Mouse (Mus musculus) spleen, embryonic (tissue): Measurements from ENCODE around the gene Hoxc10.

Source experiments
- CTCF ChIA-PET: fragments of 350-600 bp; sonication (Branson Sonifier 250); formaldehyde crosslinking; loops from one replicate; lab custom pipeline; 2022; lab: Charles Lee

Hoxc10 gene

DNA sequence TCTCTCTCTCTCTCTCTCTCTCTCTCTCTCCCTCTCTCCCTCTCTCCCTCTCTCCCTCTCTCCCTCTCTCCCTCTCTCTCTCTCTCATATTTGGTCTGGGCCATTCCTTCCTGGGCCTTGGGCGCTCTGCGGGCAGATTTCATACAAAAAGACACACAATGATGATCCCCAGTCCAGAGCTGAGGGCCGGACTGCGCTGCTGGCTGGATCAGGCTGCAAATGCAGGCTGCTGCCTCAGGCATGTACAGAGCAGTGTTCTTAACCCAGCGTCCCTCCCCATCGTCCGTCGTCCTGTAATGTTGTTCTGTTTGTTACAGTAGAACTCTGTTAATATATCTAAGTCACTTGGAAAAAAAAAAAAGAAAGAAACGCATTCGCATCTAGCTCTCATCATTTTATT is 17.9 kb downstream of the Hoxc10 start:
- CTCF ChIA-PET, result no interaction called here

DNA sequence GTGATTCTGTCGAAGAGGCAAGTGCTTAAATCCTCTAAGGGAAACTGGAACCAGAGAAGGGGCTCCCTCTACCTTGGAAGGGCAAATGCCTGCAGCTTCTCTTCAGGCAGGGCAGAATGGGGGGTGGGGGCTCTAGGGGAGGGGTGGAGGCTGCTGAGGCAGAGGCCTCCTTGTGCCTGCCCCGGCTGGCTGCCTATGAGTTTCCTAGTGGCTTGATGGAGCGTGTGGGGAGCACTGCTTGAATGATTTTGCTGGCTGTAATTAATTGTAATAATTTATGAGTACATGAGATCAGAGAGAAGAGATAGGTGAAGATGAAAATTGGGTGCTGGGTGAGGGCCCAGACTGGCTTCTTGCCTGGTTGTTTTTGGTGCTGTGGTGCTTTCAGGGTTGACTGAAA is 18.3 kb downstream of the Hoxc10 start:
- CTCF ChIA-PET, result interaction anchor here (0.5 kb wide), 1 partner anchor 33 kb away, joined by 3 read pairs; no protein-coding TSS in a partner anchor

DNA sequence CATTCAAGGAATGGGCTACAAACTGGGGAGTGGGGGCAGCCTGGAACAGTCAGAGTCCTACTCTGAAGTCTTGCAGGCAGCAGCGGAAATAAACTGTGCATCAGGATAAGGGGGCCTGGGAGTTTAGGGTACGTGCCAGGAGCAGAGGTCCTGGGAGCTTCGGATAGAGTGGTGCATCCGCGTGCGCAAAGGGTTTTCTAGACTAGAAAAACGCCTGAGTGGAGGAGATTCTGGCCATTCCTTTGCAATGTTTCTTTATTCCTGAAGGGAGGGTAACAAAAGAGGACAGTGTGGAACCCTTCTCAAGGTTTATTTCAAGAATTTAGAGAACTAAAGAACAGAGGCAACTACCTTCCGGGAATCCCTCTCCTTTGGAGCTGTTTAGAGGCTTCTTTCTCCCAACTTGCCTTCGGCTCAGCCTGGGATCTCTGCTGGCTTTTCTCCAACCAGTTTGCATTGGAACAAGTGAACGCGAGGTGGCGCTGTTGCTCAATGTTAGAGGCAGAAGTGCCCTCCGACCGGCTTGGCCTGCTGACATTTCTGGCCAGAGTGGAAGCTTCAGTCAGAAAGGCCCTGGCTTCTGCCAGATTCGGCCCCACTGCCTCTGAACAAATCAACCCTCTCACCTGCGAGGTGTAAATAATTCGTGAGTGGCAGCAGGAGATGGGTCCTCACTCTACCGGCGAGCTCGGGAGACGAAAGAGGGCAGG is 20.7 kb downstream of the Hoxc10 start:
- CTCF ChIA-PET, result interaction anchor here (0.6 to 1.3 kb wide), 6 partner anchors 15 to 469 kb away, joined by 3 to 4 read pairs (median 4); no protein-coding TSS in a partner anchor

DNA sequence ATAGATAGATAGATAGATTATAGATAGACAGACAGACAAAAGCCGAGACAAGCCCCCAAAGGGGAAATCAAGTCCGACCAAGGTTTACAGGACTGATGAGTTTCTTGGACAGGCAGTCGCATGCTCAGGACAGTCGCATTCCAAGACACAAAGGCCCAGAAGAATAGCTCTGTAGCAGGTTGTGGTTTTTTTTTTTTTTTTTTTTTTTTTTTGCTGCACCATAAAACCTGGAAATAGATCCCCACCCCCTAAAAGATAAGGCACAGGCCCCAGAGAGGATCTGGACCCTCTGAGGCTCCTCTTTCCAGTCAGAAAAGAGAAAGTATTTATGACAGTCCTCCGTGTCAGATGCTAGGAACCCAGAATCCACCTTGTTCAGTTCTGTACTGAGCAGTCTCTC is 21.5 kb downstream of the Hoxc10 start:
- CTCF ChIA-PET, result interaction anchor here (0.6 to 0.9 kb wide), 4 partner anchors 26 to 761 kb away, joined by 4 to 8 read pairs (median 4); no protein-coding TSS in a partner anchor

DNA sequence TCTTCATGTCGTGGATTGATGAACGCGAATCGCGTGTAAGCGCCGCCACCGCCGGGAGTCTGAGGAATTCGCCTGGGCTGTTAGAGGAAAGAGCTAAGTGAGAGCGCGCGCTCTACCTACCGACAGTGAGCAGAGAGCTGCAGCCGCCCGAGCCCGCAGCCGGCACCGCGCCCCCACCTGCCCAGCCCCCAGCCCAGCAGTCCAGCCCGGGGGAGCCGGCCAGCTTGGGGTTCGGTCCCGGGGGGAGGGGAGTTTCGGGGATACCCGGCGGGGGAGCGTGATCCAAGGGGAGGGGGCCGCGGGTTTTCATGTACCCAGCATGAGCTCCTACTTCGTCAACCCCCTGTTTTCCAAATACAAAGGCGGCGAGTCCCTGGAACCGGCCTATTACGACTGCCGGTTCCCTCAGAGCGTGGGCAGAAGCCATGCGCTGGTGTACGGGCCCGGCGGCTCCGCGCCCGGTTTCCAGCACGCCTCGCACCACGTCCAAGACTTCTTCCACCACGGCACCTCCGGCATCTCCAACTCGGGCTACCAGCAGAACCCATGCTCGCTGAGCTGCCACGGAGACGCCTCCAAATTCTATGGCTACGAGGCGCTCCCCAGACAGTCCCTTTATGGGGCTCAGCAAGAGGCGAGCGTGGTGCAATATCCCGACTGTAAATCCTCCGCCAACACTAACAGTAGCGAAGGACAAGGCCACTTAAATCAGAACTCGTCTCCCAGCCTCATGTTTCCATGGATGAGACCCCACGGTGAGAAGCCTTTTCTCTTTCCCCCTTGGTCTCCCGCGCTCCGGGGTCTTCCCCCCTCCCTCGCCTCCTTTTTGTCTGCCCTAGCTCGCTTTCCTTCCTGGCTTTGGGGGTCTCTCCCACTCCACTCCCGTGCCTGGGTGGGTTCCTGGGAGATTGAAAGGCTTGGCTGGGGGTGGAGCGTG is 24.1 kb downstream of the Hoxc10 start, which contains the start of gene Hoxc8:
Hoxc8 (plus strand) TSS at position 147 of the 937 bp plus-strand sequence.
- CTCF ChIA-PET, result interaction anchor here (0.9 to 1.1 kb wide), 2 partner anchors 19 to 143 kb away, joined by 3 to 4 read pairs; no protein-coding TSS in a partner anchor

DNA sequence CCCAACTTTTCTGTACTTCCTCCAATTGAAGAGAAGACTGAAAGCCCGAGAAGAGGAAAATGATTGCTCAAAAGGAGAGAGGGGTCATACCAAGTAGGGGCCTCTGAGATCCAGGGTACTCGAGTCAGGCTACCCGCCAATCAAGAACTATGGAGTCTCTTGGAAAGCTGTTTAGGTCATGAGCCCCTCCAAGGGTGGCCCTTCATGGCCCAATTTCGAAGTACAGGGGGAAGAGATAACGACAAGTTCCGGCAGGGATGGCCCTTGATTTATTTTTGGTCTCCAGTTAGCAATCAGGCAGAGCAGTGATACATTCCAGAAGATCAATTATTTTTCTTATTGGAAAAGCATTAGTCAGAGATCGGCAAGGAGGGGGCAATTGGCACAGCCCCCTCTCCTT is 25.2 kb downstream of the Hoxc10 start:
- CTCF ChIA-PET, result interaction anchor here (0.8 kb wide), 1 partner anchor 186 kb away, joined by 4 read pairs; no protein-coding TSS in a partner anchor

DNA sequence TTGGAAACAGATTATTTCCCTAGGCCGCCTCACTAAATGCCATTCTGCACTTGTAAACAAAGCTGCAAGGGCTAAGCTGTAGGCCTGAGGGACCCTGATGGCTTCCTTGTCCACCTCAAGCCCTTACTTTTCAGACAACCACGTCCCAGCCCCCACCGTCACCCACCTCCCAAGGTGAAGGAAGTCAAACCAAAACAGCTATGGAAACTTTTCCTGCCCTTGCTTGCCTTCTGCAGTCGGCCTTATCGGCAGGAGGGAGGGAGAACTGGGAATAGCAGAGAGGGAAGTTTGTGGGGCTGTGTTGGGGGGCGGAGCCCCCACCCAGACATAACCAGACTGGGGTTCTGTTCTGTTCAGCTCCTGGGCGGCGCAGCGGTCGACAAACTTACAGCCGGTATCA is 25.6 kb downstream of the Hoxc10 start:
- CTCF ChIA-PET, result interaction anchor here (0.7 to 0.8 kb wide), 2 partner anchors 186 to 189 kb away, joined by 4 to 9 read pairs; no protein-coding TSS in a partner anchor

DNA sequence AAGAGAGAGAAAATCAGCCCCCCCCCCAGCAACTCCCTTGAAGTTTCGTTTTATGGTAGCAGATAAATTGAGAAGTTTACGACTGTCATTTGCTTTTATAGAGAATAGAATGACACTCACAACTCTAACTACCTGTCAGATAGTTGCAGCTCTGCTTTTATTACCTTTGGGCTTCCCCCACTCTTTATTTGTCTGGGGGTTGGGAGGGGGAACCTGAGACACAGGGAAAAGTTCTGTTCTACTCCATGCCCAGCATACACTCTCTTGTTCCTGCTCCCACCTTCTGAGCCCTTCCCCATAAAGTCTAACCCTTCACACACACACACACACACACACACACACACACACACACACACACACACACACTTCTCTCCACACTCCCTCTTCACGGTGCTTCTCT is 26.3 kb downstream of the Hoxc10 start:
- CTCF ChIA-PET, result interaction anchor here (0.7 kb wide), 1 partner anchor 189 kb away, joined by 9 read pairs; no protein-coding TSS in a partner anchor

DNA sequence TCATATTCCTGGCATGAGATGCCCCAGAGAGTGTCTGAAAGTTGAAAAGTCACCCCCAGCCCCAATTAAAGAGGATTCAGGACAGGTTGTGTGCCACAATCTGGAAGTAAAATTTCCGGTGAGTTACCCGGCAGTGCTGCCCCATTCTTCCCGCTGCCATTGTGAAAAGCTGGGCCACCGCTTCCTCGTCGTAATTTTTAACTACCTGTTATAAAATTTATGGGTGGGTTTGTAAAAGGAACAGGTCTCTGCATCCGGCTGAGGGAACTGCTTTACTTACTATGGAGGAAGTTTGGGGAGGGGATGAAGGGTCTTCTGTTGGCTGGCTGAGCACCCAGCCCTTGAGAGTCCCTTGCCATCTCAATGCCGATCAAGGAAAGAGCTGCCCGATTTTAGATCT is 30.0 kb downstream of the Hoxc10 start:
- CTCF ChIA-PET, result interaction anchor here (1.3 kb wide), 1 partner anchor 17 kb away, joined by 3 read pairs; no protein-coding TSS in a partner anchor

DNA sequence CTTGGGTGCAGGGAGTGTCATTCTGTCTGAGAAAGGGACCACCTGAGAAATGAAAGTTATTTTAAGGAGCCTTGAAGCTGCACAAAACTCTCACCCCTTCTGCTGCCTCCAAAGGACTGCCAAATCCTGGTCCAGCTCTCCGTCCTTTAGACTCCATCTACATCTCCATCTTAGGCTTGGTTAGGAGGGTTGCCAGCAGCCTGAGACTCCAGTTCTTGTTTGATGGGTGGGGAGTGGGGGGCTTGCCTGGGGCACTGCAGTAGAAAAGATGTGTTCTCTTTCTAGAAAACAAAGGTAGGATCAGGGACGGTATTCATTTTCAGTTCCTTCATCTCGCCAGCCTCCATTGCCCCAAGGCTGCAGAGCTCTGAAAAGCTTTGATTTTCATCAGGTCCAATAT is 30.8 kb downstream of the Hoxc10 start:
- CTCF ChIA-PET, result interaction anchor here (1.3 kb wide), 1 partner anchor 16 kb away, joined by 3 read pairs; no protein-coding TSS in a partner anchor

DNA sequence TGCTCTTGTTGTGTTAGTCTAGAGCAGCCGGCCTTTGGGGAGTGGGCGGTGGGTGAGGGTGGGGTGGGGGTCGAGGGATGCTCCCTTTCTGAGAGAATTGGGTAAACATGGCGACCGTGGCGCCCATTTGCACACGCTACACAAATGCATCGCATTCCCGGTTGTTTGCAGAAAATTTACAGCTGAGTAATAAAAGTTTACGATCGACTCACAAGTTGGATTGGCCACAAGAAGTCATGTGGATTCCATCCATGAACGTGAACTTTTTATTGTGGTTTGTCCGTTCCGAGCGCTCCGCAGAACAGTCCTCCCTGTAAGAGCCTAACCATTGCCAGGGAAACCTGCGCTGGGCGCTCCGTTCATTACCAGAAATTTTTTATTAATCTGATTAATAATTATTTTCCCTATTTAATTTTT is 31.4 kb downstream of the Hoxc10 start, which contains the start of gene Hoxc6:
Hoxc6 (plus strand) TSS at position 319 of the 417 bp plus-strand sequence.
- CTCF ChIA-PET, result interaction anchor here (1.3 kb wide), 1 partner anchor 15 kb away, joined by 3 read pairs; no protein-coding TSS in a partner anchor

DNA sequence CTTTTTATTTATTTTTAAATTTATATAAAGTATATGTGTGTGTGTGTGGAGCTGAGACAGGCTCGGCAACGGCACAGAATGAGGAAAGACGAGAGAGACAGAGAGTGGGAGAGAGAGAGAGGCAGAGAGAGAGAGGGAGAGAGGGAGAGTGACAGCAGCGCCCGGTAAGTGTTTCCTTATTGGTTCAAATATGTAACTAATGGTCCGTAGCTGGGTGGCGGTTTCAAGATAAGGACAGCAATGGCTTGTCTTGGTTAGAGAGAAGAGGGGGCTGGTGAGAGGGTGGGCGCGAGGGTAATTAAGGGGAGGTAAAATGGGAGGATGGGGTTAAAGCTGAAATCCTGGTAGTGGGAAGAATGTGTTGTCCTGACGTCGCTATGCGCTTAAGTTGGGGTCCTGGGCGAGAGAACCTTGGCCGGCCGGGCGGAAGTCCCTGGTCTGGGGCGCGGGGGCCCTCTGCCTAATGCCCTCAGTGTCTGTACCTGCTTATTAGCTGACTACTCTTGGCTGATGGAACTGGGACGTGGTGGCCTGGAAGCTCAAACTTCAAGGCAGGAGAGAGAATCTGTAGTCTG is 32.1 kb downstream of the Hoxc10 start:
- CTCF ChIA-PET, result no interaction called here

DNA sequence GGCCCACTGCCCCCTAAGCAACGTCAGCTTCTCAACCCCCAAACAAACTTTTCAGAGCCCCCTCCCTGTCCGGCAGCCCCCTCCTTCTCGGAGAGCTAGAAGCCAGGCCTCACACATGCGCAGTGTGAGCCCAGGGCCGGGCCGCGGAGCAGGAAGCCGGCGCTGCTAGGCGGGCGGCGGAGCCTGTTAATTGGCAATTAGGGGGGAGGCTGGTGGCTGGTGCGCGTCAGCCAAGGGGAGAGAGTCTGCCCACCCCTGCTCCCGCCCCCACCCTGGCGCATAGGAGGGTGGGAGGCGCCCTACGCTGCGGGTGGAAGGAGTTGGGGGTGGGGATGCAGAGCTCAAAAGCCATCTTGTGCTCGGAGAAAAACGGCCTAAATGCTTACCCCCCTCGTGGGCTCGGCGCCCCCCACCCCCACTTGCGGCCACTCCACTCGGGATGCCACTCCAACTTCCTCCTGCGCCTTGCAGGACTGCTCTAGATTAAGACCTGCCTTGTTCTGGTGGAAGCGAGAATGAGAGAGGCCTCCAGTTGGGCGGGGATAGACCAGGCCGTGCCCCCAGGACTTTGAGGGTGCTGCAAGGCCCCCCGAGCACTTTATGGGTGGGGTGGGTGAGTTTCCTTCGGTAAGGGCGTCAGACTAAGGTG is 32.7 kb downstream of the Hoxc10 start:
- CTCF ChIA-PET, result interaction anchor here (0.6 kb wide), 2 partner anchors 116 to 1808 kb away, joined by 8 to 10 read pairs; no protein-coding TSS in a partner anchor

DNA sequence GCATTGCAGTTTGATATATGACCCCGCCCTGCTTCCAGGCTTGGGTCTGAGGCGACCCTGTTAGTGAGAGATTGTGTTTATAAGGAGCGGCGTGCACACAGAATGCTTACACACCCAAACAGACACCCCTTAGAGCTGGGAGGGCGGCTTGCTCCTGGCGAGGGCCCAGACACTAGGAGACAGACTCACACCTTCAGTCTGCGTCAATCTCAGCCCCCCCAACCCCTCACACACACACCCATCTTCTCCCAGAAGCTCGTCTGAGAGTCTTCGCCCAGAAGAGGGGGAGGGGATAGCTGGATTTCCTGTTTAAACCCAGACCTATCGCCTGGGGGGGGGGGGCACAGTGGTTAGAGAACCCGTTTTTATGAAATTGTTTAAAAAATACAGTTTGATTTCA is 33.4 kb downstream of the Hoxc10 start:
- CTCF ChIA-PET, result interaction anchor here (0.6 kb wide), 2 partner anchors 115 to 1809 kb away, joined by 8 to 10 read pairs; no protein-coding TSS in a partner anchor

DNA sequence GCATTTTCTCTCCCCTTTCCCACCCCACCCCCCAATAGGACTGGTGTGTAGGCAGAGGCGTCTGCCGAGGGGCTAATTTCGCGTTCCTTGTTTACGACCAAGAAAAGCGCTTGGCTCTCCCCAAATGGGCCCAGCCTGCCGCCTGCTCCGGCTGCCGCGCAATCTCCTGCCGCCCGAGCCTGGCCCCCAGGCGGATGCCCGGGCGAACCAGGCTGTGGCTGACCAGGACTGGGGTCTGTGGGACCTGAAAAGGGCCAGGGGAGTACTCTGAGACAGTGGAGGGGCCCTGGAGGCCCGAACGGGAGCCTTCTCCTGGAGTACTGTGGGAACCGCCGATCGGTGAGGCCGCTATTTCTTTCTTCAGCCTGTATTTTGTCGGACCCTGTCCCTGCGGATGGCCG is 33.9 kb downstream of the Hoxc10 start:
- CTCF ChIA-PET, result no interaction called here

DNA sequence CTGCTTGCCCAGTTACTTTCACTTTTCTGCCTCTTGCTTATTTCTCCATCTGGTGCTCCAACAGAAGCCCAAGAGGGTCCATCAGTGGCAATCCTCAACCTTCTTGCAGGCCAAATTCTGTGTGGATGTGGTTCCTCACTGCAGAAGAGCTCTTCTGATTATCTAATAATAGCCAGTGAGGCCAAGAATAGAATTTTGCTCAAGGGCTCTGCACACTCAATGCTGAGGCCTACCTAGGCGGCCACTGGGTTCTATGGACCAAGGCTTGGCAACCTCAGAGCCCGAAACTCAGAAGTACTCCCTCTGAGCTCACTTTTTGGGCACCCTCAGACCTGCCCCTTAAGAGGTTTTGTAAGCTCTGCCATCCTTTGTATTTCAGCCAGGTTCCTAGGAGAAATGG is 34.8 kb downstream of the Hoxc10 start:
- CTCF ChIA-PET, result no interaction called here

DNA sequence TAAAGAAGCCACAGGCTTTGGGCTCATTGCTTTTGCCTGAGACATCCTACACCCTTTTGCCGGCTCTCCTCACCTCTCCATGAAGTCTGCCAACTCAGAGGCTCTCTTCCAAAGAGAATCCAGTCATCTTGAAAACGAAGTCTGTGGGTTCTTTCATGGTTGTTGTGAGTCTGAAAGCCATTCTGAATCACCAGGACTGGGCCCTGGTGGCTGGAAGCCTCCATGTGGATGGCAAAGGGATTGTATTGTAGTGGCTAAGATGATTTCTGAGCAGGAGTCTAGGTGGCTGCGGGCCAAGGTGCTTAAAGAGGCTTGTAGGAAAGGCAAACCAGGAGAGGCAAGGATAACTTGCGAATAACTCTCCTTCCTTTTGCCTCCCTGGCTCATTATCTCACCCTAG is 35.6 kb downstream of the Hoxc10 start:
- CTCF ChIA-PET, result interaction anchor here (0.6 kb wide), 1 partner anchor 116 kb away, joined by 6 read pairs; no protein-coding TSS in a partner anchor

DNA sequence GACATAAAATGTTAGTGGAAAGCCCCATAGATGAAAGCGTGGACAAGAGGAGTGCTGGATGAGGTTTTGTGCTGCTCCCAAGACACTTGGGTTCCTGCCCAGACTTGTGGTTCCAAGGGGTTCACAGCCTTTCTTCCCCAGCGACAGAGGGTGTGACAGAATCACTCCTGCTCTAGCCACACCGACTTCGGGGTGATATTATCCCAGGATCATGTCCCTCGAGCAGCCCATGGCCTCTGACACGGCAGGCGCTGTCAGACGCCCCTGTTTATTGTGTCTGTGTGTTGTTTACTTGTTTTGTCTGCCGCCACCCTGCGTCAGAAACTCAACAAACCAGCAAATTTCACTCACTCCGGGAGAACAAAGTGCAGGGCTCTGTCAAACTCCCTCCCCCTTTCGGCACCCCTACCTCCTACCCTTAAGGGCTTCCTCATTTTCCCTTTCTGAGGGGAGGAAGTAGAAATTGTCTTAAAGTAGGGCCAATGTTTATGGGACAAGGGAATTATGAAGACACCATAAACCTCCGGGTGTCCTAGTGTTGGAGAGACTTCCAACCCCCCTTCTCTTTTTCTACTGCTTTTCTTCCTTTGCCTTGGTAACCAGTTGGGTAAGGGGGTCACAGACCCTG is 36.3 kb downstream of the Hoxc10 start:
- CTCF ChIA-PET, result interaction anchor here (0.6 kb wide), 1 partner anchor 116 kb away, joined by 6 read pairs; no protein-coding TSS in a partner anchor

DNA sequence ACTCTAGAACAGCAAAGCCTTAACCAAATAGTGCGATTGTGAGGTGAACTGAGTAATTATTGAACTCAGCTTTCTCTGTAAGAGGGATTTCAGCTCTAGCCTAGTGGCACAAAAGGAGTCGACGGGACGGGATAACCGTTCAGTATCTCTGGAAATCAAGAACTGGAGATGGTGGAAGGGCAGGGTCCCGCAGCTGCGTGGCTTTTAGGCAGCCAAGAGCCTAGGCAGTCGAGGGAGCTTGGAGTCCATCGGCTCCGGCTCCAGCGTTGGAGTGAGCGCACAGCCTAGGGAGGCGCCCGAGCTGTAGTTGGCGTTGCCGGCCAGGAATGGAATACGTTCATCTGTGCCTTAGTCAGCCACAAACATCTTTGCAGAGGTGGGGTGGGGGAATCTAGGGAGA is 38.7 kb downstream of the Hoxc10 start:
- CTCF ChIA-PET, result interaction anchor here (0.5 kb wide), 1 partner anchor 55 kb away, joined by 4 read pairs; no protein-coding TSS in a partner anchor

DNA sequence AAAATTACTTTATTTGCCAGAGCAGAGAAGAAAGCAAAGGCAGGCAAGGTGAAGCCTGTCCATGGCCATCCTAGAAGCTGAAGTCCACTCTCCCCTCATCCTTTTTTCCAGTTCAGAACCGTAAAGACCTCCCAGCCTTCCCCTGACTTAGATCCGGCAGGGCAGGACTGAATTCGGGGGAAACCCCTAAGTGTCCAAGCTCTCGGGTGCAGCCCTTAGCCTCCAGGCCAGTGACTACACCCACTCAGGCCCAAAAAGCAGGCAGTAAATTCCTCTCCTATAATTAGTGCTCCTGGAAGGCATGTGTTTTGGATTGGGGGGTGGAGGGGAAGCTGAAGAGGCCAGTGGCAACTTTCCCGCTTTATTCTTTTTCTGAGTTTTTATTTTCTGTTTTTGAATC is 39.2 kb downstream of the Hoxc10 start:
- CTCF ChIA-PET, result interaction anchor here (0.7 to 1.2 kb wide), 2 partner anchors 19 to 166 kb away, joined by 3 to 4 read pairs; no protein-coding TSS in a partner anchor
